Mouse (Mus musculus) CD4-positive, CD25-positive, alpha-beta regulatory T cell, adult 4 months (primary cell): Measurements from ENCODE around the gene Gm17655. TPM values are rescaled to one million over a fixed set of nuclear protein-coding genes. Genes with fewer than 3 reads are reported as not detected.
"Not testable (repeated sequence)": the region's sequence is repeated elsewhere in the genome, so short reads cannot be mapped to it uniquely, and the experiment has no call there.

Source experiments
- ATAC-seq: one replicate; pipeline ENCODE4 v1.8.0; 2017
- polyA plus RNA-seq, 2 experiments: library from polyadenylated mRNA; unstranded; fragments of 100-300 nt; shearing (Covaris generic); gene quantifications; one replicate each; pipeline ENCODE4 v1.2.1; 2017

Gene Gm17655
- 10 to 100 TPM in 1 of 2 experiments, 1 to 10 TPM in 1; 7.3 to 14.2 TPM for polyA plus RNA-seq

GRCm38 (mm10) chr5:110072413-110072812 is at the start of gene Gm17655:
Gene Gm17655, minus strand, starts transcription at chr5:110072513.
- ATAC-seq = not testable (repeated sequence)

- peak; percentile 46 for ATAC-seq
Measured at GRCm38 (mm10) chr5:110109991-110110441, 37.7 kb upstream of the Gm17655 start, which contains the start of gene Zfp605. Gene Zfp605, plus strand, starts transcription at chr5:110110092.

DNA sequence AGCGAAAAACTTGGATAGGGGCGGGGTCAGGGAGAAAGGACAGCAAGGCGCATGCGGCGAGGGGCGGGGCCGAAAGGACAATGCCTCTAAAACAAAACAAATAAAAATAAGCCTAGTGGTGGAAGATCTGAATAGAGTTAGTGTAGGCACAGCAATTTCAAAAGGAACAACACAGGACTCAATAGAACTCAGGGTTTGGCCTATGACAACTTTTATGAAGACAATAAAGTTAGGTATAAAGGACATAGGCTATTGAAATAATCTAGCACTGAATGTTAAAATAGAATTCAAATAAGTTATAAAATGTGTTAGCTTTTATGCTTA is 36.0 kb upstream of the Gm17655 start:
- ATAC-seq = no peak

GRCm38 (mm10) chr5:110107581-110108304 is 35.4 kb upstream of the Gm17655 start, which contains the start of gene Gtpbp6:
Gene Gtpbp6, minus strand, starts transcription at chr5:110108197.
- ATAC-seq = peak; percentile 77

DNA sequence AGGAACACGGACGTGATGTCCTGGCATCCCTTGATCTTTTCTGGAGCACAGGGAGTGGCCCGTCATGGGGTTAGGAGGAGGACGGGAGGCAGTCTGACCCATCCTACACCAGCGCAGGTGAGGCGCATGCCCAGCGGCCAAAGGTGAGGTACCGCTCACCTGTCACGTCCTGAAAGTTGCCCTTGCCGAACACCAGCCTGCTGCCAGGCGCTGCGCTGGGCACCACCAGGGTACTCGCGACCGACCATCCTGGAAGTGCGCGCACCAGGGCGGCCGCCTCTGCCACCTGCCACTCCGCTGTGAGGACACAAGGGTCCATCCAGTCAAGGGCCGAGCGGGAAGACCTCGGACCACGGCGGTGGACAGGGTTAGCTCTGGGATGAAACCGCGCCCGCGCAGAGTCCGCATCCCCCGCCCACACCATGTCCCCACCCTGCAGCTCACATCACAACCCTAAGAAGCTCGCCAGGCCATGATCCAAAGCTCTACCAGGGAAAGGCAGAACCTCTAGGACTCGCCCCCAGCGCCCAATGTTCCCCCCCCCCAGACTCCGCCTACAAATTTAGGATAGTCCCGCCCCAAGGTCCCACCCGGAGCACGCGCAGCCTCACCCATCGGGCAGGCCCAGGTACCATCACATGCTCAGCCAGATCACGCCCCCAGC is 34.7 kb upstream of the Gm17655 start:
- no peak for ATAC-seq

DNA sequence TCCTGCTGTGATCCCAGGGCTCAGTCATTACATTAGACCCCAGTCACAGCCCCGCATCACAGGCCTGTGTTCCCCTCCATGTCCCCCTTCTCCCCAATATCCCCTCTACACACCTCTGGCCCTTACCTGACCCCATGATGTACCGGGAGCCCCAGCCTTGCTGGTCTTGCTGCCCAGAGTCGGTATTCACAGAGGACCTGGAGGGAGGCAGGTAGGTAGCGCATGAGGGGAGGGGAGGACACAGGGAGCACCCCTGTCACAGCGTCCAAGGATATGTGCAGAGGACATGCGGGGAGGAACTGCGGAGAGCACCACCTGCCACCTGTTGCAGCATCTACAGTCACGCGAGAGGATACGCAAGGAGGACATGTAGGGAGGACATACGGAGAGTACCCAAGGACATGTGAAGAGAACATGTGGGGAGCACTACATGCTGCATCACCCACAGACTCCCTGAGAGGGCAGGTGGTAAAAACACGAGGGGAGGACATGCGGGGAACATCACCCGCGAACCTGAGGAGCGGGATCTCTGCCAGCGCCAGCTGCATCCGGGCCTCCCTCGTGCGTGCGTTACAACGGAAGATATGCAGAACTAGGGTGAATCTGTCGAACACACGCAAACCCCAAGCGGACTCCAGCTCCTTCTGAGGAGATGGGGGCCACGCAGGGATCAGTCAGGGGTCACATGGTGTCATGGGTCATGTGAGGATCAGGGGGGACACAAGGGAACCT is 34.0 kb upstream of the Gm17655 start:
- no peak for ATAC-seq

DNA sequence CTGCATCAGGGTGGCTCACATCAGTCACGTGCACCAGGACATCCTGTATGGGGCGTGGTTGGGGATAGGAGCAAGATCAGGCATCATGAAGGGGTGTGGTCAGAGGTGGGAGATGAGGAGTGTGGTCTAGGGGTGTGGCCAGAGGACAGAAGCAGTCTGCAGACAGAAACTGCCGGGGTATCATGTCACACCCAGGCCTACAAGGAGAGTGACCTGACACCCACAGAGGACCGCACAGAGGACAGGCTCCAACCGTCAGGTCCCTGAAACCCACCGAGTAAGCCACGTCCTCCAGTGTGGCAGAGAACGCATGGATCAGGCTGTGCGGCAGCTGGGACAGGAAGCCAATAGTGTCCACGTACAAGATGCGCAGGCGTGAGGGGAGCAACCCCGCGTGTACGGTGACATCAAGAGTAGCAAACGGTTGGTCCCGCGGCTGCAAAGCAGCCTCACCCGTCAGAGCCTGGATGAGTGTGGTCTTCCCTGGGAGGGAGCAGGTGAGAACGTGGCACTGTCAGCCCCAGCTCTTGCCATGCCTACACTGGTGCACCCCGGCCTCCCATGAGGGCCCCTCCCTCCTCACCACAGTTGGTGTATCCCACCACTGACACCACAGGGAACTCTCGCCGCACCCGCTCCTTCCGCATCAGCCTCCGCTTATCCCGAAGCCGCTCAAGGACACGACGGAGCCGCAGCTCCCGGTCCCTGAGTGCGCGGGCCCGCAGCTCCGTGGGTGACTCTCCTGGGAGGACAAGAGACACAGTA is 32.5 kb upstream of the Gm17655 start:
- no peak for ATAC-seq

DNA sequence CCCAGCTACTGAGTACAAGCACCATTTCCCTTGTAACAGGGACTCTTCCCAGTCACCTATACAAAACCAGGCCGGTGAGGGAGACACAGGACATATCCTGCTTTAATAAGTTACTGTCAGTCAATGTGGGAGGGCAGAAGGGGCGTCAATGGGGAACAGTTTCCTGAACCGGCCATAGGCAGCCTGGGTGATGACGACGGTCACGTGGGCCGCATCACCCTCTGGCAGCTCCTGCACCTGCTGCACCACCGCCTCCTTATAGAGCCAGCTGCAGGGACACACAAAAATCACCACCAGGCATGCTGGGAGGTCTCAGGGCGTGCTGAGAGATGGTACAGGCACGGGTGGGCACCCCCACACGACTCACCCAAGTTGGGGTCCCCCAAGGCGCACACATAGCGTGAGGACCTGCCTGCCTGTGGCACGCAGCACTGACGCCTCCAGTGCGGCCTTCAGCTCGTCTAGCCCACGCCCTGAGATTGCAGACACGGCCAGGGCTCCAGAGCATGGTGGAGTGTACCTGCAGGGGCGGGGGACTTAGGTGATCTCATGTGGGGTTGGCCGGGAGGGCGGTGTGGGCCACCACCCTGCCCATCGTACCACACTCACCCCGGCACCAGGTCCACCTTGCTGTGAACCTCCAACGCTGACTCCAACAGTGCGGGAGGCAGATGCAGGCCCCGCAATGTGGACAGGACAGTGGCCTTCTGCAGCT is 31.7 kb upstream of the Gm17655 start:
- no peak for ATAC-seq

DNA sequence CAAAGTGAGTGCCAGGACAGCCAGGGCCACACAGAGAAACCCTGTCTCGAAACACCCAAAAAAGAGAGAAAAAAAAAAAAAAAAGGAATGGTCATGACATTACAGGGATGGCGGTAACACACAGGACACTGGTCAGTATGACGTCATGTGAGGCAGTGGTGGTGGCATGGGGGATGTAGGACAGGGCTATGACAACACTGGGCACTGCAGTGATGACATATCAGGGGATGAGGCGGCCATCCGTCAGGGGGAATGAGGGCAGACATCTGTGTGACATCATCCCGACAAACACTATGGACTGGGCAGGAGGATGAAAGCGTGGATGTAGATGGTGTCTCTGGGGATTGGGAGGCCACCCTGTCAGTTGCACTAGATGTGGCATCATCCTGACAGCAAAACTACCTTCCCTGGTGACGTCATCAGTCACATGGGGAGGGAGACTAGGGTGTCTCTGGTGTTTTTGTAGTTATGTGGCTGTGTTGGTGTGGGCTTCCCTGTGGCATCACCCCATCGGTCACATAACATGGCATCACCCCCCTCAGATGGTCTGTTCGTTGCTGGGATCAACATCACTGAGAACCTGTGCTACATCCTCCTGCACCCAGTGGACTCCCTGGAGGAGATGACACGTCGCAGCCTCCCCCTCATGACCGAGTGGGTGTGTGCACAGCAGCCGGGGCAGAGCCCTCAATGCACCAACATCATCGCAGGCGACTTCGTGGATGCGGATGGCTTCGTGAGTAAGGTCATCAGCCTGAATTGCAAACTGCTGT is 30.7 kb upstream of the Gm17655 start:
- no peak for ATAC-seq

- ATAC-seq = no peak
Measured at GRCm38 (mm10) chr5:110102429-110102828, 30.1 kb upstream of the Gm17655 start.

GRCm38 (mm10) chr5:110101716-110102347 is 29.5 kb upstream of the Gm17655 start:
- peak; percentile 25 for ATAC-seq

- ATAC-seq = peak; percentile 80
Measured at GRCm38 (mm10) chr5:110100921-110101631, 28.8 kb upstream of the Gm17655 start.

GRCm38 (mm10) chr5:110099656-110100580 is 27.6 kb upstream of the Gm17655 start, which contains the start of gene Plcxd1:
Gene Plcxd1, plus strand, starts transcription at chr5:110099969.
- ATAC-seq = no peak

GRCm38 (mm10) chr5:110098991-110099477 is 26.7 kb upstream of the Gm17655 start:
- ATAC-seq = no peak

- peak; percentile 6 for ATAC-seq
Measured at GRCm38 (mm10) chr5:110094847-110095213, 22.5 kb upstream of the Gm17655 start.

DNA sequence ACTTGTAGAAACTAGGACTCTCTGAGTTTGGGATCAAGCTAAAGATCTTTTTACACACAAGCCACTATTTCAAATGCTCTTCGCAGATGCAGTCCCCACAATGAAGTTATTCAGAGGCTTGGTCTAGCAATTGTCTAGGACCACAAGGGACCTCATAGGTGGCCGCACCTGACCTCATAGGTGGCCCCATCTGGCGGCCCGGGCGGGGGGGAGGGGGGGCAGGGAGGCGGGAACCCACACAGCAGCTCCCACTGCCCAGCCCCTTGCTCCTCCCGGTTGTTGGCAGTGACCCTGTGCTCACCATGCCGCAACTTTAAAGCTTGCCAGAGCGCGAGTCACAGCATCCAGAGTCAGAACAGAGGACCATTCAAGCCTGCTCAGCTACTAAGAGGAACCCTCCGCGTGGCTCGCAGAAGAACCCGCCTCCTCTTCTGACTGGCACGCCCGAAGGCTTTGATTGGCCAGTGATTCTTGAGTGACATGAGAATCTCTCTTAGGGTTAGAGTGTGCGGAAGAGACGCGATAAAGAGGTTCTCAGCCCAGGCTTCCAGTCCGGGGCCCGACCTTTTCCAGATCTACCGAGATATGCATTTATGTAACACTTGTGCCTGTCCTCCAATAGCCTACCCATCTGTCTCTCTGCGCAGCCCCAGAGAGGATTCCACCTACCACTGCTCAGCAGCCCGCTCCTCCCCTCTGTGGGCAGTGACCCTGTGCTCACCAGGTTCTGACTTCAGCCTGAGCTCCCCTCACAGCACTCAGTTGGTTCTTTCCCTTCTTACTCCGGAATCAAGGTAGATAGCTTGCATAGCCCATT is 21.9 kb upstream of the Gm17655 start, which contains the start of gene Gm35315:
Gene Gm35315, minus strand, starts transcription at position 391 of the 817 bp plus-strand sequence.
- ATAC-seq = peak; percentile 99

GRCm38 (mm10) chr5:110091546-110091945 is 19.2 kb upstream of the Gm17655 start:
- ATAC-seq = no peak
